Mouse (Mus musculus) gastrocnemius, postnatal 14 days (tissue): Measurements from ENCODE around the gene Aplnr. TPM values are rescaled to one million over a fixed set of nuclear protein-coding genes. Genes with fewer than 3 reads are reported as not detected.

ENCODE experiments used
- DNase-seq: peaks from one replicate; pipeline ENCODE4 v3.0.0; 2021; ENCODE audit warnings: mixed read lengths
- intact Hi-C: fragments of 180-260 bp; cut with DNase I; formaldehyde crosslinking; loops from one replicate; pipeline ENCODE4 v1.15.1; 2025; ENCODE audit warnings: low total_unique reads
- total RNA-seq, 2 experiments: library from RNA; stranded (reverse); gene quantifications; 2 replicates each; pipeline ENCODE4 v1.2.3; 2021

Aplnr gene
- total RNA-seq, 2 experiments from 2014 or later: 61.0 to 74.0 TPM

GRCm38 (mm10) chr2:85168327-85168726 lies 32.3 kb downstream of the Aplnr start:
- DNase-seq: no peak
- intact Hi-C loops: no loop called here

- intact Hi-C loops: no loop called here
- DNase-seq: peak; percentile 72
Observed at GRCm38 (mm10) chr2:85172071-85172762, 36.2 kb downstream of the Aplnr start.

GRCm38 (mm10) chr2:85172763-85173103 lies 36.7 kb downstream of the Aplnr start:
- intact Hi-C loops: no loop called here
- no peak for DNase-seq

GRCm38 (mm10) chr2:85173545-85173944 lies 37.5 kb downstream of the Aplnr start:
- DNase-seq: no peak
- intact Hi-C loops: no loop called here

- no peak for DNase-seq
- intact Hi-C loops: no loop called here
Observed at GRCm38 (mm10) chr2:85178139-85178800, 42.2 kb downstream of the Aplnr start.

GRCm38 (mm10) chr2:85187582-85188151 lies 51.6 kb downstream of the Aplnr start:
- no peak for DNase-seq
- intact Hi-C loops: no loop called here

Other genes with a start within 250 kb of the Aplnr start
- under 1 TPM; 0.55 to 0.64 TPM for gene Rtn4rl2, start 249.5 kb upstream of the Aplnr start, total RNA-seq
- gene Slc43a3, start 199.6 kb upstream of the Aplnr start, total RNA-seq: 10 to 100 TPM; 22.4 to 43.2 TPM
- gene Prg2, start 155.8 kb upstream of the Aplnr start, total RNA-seq: under 1 TPM in 1 of 2 experiments, not detected in 1; 0.29 TPM
- not detected for gene Prg3, start 148.0 kb upstream of the Aplnr start, total RNA-seq
- gene Ssrp1, start 99.0 kb upstream of the Aplnr start, total RNA-seq: 10 to 100 TPM; 34.0 to 44.2 TPM
- under 1 TPM; 0.89 to 0.92 TPM for gene P2rx3, start 98.8 kb upstream of the Aplnr start, total RNA-seq
- gene Tnks1bp1, start 88.2 kb upstream of the Aplnr start, total RNA-seq: 10 to 100 TPM; 47.3 to 48.5 TPM
- 1 to 10 TPM; 3.9 to 7.3 TPM for gene Lrrc55, start 61.0 kb downstream of the Aplnr start, total RNA-seq
- gene Olfr987, start 203.1 kb downstream of the Aplnr start, total RNA-seq: not detected
- gene Olfr988, start 227.0 kb downstream of the Aplnr start, total RNA-seq: not detected